Mouse (Mus musculus): ENCODE measurements at regions not wholly inside any gene's neighbourhood (a gene's known extent, or its start where the extent isn't known, plus 50 kb on each side); places are given as distances from the start of the nearest gene placed in this dataset.
"Not testable (repeated sequence)": the region's sequence is repeated elsewhere in the genome, so short reads cannot be mapped to it uniquely, and the experiment has no call there.

DNA sequence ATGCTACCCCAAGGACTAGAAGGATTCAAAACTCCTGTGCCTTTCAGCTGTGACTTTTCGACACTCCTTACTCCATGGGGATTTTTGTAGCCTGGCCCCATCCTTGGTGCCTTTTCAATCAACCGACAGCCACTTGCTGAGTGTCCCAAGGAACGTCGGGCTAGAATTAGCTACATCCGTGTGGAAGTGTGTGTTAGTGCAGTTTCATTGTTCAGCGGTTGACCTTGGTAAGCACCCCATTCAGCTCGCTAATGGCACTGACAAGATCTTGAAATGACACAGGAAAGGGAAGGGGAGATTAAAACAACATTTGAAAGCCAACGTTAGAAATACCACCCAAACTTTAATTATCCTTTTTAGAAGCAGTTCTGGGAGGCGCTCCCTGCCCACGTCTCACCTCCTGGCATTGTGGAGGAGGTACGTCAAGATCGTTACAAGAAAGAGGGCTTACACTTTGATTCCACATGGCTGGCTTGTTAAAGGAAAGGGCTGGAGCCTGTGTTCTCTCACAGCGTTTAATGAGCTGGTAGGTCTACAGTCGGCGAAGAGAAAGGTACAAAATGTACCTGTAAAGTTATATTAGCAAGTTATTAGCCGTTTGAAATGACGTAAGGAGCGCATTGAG lies 536.4 kb downstream of the Fam19a2 start:
- DNase-seq (ENCODE audit: low read depth, low spot score), result peak; percentile 29

DNA sequence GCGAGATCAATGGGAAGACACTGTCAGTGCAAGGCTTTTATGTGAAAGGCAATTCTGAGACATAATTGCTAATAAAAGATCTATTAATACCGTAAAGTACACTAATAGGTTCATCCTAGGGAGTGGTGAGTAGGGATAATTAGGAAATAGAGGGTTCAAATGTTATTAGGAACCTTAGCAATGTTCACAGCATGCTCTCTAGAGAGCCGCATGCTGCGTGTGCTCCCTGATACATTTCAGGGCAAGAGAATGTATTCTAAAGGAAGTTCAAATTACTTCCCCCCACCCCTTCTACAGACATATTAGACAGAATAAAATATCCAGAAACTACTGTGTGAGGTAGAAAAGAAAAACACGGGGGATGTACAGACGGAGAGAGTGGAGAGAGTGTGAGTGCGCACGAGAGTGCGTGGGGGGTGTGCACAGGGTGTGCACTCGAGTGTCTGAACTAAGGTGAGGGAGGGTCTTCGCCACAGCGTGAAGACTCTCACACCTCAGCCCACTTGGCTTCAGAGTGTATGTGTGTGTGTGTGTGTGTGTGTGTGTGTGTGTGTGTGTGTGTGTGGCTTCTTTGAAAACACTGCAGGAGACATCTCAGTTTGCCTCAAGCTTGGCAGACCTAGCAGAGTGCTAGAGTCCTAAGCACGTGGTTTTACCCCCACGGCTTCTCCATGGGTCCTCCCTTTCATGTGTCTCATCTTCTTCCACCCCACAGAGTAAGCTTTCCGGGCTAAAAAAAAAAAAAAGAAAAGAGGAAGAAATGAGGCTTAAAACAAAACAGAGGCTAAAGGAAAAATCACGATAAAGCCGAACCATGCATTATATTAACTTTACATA lies 537.1 kb downstream of the Fam19a2 start:
- DNase-seq (ENCODE audit: low read depth, low spot score), result no peak

DNA sequence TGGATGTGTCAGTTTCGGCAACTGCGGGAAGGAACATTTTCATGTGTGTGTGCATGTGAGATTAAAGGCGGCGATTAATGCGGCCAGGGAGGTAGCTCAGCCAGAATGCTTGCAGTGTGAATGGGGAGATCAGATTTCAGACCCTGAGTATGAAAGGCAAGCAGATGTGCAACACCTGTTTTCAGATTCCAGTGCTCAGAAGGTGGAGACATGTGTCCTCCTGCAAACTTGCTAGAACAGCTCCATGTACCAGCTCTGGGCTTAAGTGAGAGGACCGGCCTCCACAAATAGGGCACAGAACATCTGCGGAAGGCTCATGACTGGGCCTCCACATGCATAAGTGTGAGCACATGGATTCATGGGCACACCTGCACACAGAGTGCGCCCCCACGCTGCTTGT lies 547.1 kb downstream of the Fam19a2 start:
- DNase-seq (ENCODE audit: low read depth, low spot score), result peak; percentile 22

DNA sequence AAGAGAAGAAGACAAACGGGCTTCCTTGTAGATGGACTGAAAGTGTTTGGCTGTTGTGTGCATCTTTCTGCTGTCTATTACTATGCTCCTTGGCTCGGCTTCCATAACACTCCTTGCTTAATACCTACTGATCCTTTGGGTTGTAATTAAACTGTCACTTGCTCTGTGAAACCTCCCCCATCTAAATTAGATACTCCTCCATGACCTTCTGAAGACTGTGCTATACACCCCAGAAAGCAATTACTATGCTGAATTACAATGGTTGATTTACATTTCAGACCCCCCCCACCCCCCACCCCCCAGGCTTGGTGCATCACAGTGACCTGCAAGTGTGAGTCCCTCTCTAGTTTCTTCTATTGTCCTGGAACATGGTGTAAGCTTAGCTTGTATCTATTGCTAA lies 549.3 kb downstream of the Fam19a2 start:
- no peak for DNase-seq (ENCODE audit: low read depth, low spot score)

DNA sequence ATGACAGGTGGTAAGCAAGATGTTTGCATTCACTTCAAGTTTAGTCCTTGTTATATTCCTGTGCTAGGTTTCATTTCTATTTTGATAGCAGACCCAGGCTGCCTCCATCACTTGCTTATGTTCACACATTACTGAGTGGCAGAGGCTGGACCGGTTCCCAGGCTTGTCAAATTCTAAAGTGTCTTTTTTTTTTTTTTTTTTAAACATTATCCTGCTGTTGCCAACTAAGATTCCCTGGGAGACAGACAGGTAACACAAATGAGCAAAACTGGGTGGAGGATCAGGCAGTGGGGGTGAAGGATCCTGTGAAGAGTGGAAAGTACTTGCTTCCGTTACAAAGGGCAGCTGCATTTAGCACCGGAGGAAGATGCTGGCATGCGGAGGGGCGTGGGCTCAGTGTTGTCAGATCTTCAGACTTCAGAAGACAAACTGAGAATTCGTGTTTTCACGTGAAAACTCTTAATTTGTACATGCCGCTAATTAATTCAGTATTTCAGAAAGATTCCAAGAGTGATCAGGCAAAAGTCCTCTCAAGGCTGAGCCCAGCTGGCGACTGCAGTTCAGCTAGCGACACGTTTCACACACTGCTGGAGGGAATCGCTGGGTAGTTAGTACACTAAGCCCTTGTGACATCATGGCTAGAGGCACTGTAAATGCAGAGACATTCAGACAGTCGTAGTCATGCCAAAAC lies 576.4 kb downstream of the Fam19a2 start:
- no peak for DNase-seq (ENCODE audit: low read depth, low spot score)

DNA sequence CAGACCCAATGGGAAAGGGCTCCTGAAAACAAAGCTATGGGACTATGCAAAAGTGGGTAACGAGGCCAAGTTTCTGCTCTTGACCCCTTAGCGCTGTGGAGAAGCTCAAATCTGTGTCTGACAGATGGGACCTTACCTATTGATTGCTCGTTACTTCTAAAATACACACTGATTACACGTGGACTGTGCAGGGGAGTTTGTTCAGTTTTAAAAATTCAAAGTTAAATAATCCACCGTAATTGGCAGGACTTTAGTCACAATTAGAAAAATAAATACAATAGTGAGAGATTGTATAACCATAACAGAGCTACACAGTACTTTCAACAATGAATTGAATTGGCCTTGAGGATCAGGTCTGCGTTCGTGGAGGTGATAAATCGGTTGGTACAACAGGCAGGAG lies 578.3 kb downstream of the Fam19a2 start:
- no peak for DNase-seq (ENCODE audit: low read depth, low spot score)

DNA sequence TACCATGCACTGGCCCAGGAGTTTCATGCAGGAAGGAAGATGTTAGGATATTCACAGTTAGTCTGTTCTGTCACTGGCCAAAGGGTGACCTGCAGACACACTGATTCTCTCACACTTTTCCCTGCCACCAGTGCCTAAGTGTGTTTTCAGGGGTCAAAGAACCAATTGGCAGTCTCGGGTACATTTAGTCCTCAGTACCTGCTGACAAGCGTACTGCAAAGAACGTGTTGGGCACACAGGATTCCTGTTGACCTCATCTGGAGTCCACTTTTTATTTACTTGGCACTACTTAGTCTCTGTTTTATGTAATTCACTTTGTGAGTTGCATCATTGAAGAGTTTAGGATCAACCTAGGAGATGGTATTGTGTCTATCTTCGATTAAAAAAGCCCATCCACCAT lies 579.8 kb downstream of the Fam19a2 start:
- no peak for DNase-seq (ENCODE audit: low read depth, low spot score)

DNA sequence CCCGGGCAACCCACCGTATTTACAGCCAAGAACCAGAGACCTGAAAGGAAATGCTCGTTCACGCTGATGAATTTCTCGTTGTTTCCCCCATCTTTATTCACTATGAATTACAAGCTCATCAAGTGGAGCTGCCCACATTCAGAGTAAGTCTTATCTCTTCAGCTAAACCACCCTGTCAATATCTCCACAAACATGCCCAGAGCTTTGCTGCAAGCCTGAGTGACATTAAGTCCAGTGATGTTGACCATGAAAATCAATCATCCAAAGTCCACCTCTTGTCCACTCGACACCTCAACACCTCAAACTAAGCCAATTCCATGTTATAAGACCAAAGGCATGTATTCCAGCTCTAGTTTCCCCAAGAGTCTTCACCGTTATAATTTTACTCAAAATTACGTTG lies 582.8 kb downstream of the Fam19a2 start:
- DNase-seq (ENCODE audit: low read depth, low spot score), result no peak

DNA sequence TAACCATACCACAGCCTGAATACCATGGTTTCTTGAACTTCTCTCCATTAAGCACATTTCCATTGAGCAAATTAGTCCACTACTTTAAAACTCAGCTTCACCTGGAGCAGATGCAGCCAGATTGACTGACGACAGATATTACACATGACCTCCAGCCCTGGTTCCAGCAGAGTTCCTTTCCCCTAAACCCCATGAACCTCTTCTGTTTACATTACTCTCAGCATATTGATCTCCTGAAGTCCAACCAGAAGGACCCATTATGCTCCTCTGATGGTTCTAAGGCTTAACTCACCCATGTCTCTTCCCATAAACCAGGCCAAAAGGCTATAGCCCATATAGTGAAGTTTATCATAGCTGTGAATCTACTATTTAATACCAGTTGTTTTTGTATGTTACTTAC lies 584.8 kb downstream of the Fam19a2 start:
- no peak for DNase-seq (ENCODE audit: low read depth, low spot score)

DNA sequence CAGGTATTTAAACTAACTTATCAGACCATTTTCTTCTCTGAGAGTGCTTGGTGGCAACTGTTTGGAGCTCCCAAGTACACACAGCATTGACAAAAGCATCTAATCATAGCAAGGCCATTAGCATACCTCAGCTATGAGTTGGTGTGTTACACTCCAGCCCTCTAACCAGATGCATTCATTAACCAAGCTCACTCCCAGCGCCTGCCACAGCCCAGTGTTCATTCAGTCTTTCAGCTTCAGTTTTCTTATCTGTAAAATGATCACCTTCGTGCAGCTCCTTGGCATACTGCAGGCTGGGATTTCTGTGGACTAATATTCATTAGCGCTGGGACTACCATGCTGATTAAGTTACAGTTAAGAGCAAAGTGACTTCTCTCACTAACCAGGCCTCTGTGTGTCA lies 611.7 kb downstream of the Fam19a2 start:
- DNase-seq (ENCODE audit: low read depth, low spot score), result no peak

DNA sequence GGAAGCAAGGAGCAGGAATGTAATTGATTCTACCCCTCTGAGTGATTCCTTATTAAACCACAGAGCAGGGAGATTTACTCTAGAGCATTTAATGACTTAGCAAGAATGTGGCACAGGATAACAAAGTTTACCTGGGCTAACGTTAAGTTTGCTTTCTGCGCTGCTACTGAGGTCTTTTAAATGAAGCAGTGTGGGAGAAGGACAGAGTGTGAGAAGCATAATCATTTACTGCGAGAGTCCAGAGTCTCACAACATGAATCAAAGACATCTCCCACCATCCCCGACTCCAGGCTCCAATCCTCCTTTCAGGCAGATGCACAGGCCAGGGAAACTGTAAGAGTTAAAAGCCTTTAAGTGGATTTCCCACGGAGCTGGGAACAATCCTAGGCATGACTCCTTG lies 612.1 kb downstream of the Fam19a2 start:
- DNase-seq (ENCODE audit: low read depth, low spot score), result no peak

DNA sequence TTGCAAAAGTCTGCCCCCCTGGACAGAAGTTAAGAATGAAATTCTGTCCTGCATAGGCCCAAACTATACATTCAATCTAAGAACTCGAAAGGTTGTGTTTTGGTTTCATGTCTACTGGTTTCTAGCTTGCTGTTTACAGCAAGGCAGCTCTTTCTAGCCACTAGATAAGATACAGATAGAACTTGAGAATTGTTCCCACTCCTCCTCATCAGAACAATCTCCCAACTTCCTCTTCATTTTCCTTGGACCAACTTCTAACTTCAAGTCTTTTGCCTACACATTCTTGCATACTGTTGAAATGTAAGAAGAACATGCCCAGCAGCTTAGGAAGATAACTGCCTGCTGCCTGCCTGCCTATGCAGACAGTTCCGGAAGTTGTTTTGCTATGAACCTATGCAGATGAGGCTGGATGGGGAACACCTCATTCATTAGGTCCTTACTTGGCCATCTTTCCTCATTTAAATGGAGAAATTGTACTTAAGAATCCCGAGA lies 624.9 kb downstream of the Fam19a2 start:
- DNase-seq (ENCODE audit: low read depth, low spot score), result no peak

DNA sequence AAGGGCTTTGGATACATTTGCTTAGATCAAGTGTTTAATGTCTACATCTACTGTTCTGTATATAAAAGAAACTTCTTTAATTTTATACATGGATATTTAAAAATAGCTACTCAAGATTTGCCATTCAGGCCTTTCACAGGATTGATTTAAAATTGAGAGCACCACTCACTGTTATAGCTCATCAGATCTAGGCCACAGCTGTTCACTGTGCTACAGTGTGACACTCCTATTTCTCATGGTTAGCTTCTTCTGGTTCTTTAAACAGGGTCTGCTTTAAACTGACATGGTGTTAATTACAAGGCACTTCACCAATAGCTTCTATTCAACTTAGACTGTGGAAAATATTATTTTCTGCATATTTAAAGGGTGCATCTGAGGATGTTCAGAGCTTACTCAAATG lies 655.3 kb downstream of the Fam19a2 start:
- DNase-seq (ENCODE audit: low read depth, low spot score), result no peak

DNA sequence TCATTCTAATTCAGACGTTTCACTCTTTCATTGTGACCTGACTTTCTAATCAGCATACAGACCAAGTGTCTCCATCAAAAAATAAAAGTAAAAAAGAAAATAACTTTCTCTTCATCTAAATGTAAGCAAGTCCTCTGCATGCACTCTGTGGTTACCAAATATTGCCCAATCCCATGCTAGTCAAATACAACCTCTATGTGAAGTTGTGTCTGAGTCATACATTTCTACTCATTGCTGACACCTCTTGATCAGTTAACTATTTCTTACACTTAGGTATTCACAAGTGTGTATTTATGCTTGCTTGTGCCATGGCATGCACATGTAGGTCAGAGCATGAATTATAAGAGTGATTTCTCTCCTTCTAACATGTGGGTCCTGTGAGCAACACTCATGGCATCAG lies 666.2 kb downstream of the Fam19a2 start:
- DNase-seq (ENCODE audit: low read depth, low spot score), result no peak

DNA sequence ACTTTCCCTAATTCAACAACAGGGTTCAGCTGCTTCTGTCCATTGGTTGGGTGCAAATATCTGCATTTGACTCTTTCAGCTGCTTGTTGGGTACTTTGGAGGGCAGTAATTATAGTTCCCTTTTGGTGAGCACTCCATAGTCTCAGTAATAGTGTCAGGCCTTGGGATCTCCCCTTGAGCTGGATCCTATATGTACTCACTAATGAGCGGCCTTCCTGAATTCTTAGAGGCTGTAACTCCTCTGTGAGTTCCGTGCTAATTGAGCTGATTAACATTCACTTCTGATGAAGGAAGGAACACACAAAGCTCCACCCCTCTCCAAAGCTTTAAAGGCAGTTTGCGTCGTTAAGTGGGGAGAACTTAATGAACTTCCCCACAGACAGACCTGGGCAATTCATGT lies 674.9 kb downstream of the Fam19a2 start:
- not testable (repeated sequence) for DNase-seq (ENCODE audit: low read depth, low spot score)
